Mouse (Mus musculus): ENCODE measurements around the gene Tusc2.

The Tusc2 gene

GRCm38 (mm10) chr9:107563029-107563581, at the start of gene Tusc2:
Gene Tusc2, plus strand, starts transcription at chr9:107563255.
- POLR2A ChIA-PET, result interaction anchor here (0.6 to 29.0 kb wide), 47 partner anchors 8 to 1087 kb away, joined by 3 to 450 read pairs (median 4); partner anchors contain the start of genes Hyal1 (in 3 of the 4), 6430571L13Rik (in 2 of the 4), Cyb561d2 (in 2 of the 4) and Gnai2 (in 2 of the 4)
- CTCF ChIA-PET, result interaction anchor here (0.5 to 1.6 kb wide), 19 partner anchors 9 to 920 kb away, joined by 3 to 7 read pairs (median 3); partner anchors contain the start of genes 6430571L13Rik (in 1 of the 4) and Zmynd10 (in 1 of the 4)

- ChIA-PET POLR2A (interaction anchor here in 1 of 4 experiments (0.9 kb wide), 1 partner anchor 174 kb away, joined by 3 read pairs; the partner anchor contains the start of gene 6430571L13Rik), CTCF (interaction anchor here in 2 of 4 experiments (1.4 kb wide), 2 partner anchors 63 to 157 kb away, joined by 4 read pairs; no protein-coding TSS in a partner anchor)
Observed at GRCm38 (mm10) chr9:107514303-107514955, 48.6 kb upstream of the Tusc2 start.

GRCm38 (mm10) chr9:107520331-107520730, 42.7 kb upstream of the Tusc2 start:
- ChIA-PET CTCF (interaction anchor here in 3 of 4 experiments (0.6 to 2.5 kb wide), 6 partner anchors 14 to 164 kb away, joined by 3 to 6 read pairs (median 3); partner anchors contain the start of gene Tmem115 (in 1 of the 3)), POLR2A (interaction anchor here in 3 of 4 experiments (0.9 to 2.6 kb wide), 6 partner anchors 13 to 121 kb away, joined by 3 to 13 read pairs (median 4); partner anchors contain the start of genes Cacna2d2 (in 1 of the 3), Cyb561d2 (in 1 of the 3), Gnai2 (in 1 of the 3) and Ifrd2 (in 1 of the 3))

- ChIA-PET POLR2A (interaction anchor here in 2 of 4 experiments (0.8 to 2.6 kb wide), 14 partner anchors 12 to 629 kb away, joined by 3 to 13 read pairs (median 4); partner anchors contain the start of genes 6430571L13Rik (in 1 of the 2), Cacna2d2 (in 1 of the 2), Cyb561d2 (in 1 of the 2) and Hyal3 (in 1 of the 2)), CTCF (interaction anchor here in 1 of 4 experiments (0.9 to 2.5 kb wide), 11 partner anchors 13 to 234 kb away, joined by 3 to 6 read pairs (median 3); partner anchors contain the start of genes Hyal3 and Tmem115)
Observed at GRCm38 (mm10) chr9:107521190-107521589, 41.9 kb upstream of the Tusc2 start.

GRCm38 (mm10) chr9:107521711-107522399, 41.2 kb upstream of the Tusc2 start:
- ChIA-PET POLR2A (interaction anchor here (0.5 to 2.6 kb wide), 26 partner anchors 9 to 630 kb away, joined by 3 to 13 read pairs (median 3); partner anchors contain the start of genes Cyb561d2 (in 2 of the 4), Ifrd2 (in 2 of the 4), Nprl2 (in 2 of the 4) and 6430571L13Rik (in 1 of the 4)), CTCF (interaction anchor here in 3 of 4 experiments (0.6 to 2.5 kb wide), 20 partner anchors 8 to 233 kb away, joined by 3 to 10 read pairs (median 4); partner anchors contain the start of genes Cyb561d2 (in 1 of the 3), Hyal3 (in 1 of the 3), Mapkapk3 (in 1 of the 3) and Nprl2 (in 1 of the 3))

GRCm38 (mm10) chr9:107522400-107522711, 40.7 kb upstream of the Tusc2 start:
- CTCF ChIA-PET, result interaction anchor here in 3 of 4 experiments (0.6 to 1.5 kb wide), 15 partner anchors 9 to 233 kb away, joined by 3 to 10 read pairs (median 5); partner anchors contain the start of genes Cyb561d2 (in 1 of the 3), Hyal3 (in 1 of the 3), Mapkapk3 (in 1 of the 3) and Nprl2 (in 1 of the 3)

GRCm38 (mm10) chr9:107526198-107527026, 36.6 kb upstream of the Tusc2 start:
- CTCF ChIA-PET, result interaction anchor here in 2 of 4 experiments (0.6 to 1.2 kb wide), 4 partner anchors 15 to 81 kb away, joined by 3 to 5 read pairs (median 3); partner anchors contain the start of genes Cyb561d2 (in 1 of the 2) and Nprl2 (in 1 of the 2)
- POLR2A ChIA-PET, result interaction anchor here in 3 of 4 experiments (0.6 to 1.7 kb wide), 9 partner anchors 14 to 86 kb away, joined by 3 to 7 read pairs (median 3); partner anchors contain the start of gene Hyal2 (in 1 of the 3)

More at GRCm38 (mm10) chr9:107522400-107522711, 40.7 kb upstream of the Tusc2 start:
- POLR2A ChIA-PET, result interaction anchor here in 3 of 4 experiments (0.6 to 2.6 kb wide), 19 partner anchors 8 to 190 kb away, joined by 3 to 13 read pairs (median 4); partner anchors contain the start of genes Ifrd2 (in 2 of the 3), 6430571L13Rik (in 1 of the 3), Cyb561d2 (in 1 of the 3) and Hyal1 (in 1 of the 3)

GRCm38 (mm10) chr9:107533791-107534407, 29.2 kb upstream of the Tusc2 start, which contains the start of gene Tmem115:
Gene Tmem115, plus strand, starts transcription at chr9:107533945.
- POLR2A ChIA-PET, result interaction anchor here (0.5 to 2.2 kb wide), 38 partner anchors 8 to 847 kb away, joined by 3 to 48 read pairs (median 4); partner anchors contain the start of genes Cyb561d2 (in 3 of the 4), Nprl2 (in 3 of the 4), 6430571L13Rik (in 2 of the 4) and Tusc2 (in 2 of the 4)
- CTCF ChIA-PET, result interaction anchor here (0.6 to 1.8 kb wide), 20 partner anchors 8 to 355 kb away, joined by 3 to 13 read pairs (median 3); partner anchors contain the start of genes Cyb561d2 (in 3 of the 4), Nprl2 (in 3 of the 4), Hyal2 (in 1 of the 4) and Zmynd10 (in 1 of the 4)

- POLR2A ChIA-PET, result interaction anchor here (0.7 to 2.2 kb wide), 29 partner anchors 8 to 848 kb away, joined by 3 to 48 read pairs (median 5); partner anchors contain the start of genes Cyb561d2 (in 3 of the 4), Nprl2 (in 3 of the 4), 6430571L13Rik (in 2 of the 4) and Tusc2 (in 2 of the 4)
- CTCF ChIA-PET, result interaction anchor here in 3 of 4 experiments (0.9 to 1.6 kb wide), 11 partner anchors 8 to 111 kb away, joined by 3 to 13 read pairs (median 4); partner anchors contain the start of genes Cyb561d2 (in 1 of the 3), Nprl2 (in 1 of the 3), Tusc2 (in 1 of the 3) and Zmynd10 (in 1 of the 3)
Observed at GRCm38 (mm10) chr9:107534408-107535202, 28.4 kb upstream of the Tusc2 start.

- CTCF ChIA-PET, result no interaction called here
- POLR2A ChIA-PET, result interaction anchor here in 1 of 4 experiments (0.9 to 2.0 kb wide), 2 partner anchors 49 to 58 kb away, joined by 3 to 5 read pairs; partner anchors contain the start of gene Ifrd2
Observed at GRCm38 (mm10) chr9:107538231-107538630, 24.8 kb upstream of the Tusc2 start.

GRCm38 (mm10) chr9:107538711-107539110, 24.3 kb upstream of the Tusc2 start:
- POLR2A ChIA-PET, result interaction anchor here in 2 of 4 experiments (0.9 to 9.0 kb wide), 4 partner anchors 12 to 57 kb away, joined by 3 to 62 read pairs (median 4); partner anchors contain the start of genes Ifrd2 (in 1 of the 2) and Rassf1 (in 1 of the 2)
- CTCF ChIA-PET, result no interaction called here

GRCm38 (mm10) chr9:107539940-107540339, 23.1 kb upstream of the Tusc2 start:
- ChIA-PET POLR2A (interaction anchor here in 2 of 4 experiments (1.2 to 9.0 kb wide), 9 partner anchors 11 to 199 kb away, joined by 3 to 77 read pairs (median 13); partner anchors contain the start of genes Rassf1 (in 2 of the 2), 6430571L13Rik (in 1 of the 2), Hyal1 (in 1 of the 2) and Hyal2 (in 1 of the 2)), CTCF (interaction anchor here in 2 of 4 experiments (0.6 to 0.9 kb wide), 2 partner anchors 11 to 184 kb away, joined by 3 to 4 read pairs; no protein-coding TSS in a partner anchor)

GRCm38 (mm10) chr9:107540420-107540819, 22.6 kb upstream of the Tusc2 start:
- ChIA-PET POLR2A (interaction anchor here in 3 of 4 experiments (0.5 to 9.0 kb wide), 13 partner anchors 10 to 648 kb away, joined by 3 to 77 read pairs (median 10); partner anchors contain the start of genes Ifrd2 (in 2 of the 3), 6430571L13Rik (in 1 of the 3), Hyal1 (in 1 of the 3) and Hyal2 (in 1 of the 3)), CTCF (interaction anchor here in 2 of 4 experiments (0.5 to 1.7 kb wide), 3 partner anchors 10 to 207 kb away, joined by 3 to 7 read pairs (median 3); partner anchors contain the start of gene 6430571L13Rik (in 1 of the 2))

GRCm38 (mm10) chr9:107541005-107541404, 22.1 kb upstream of the Tusc2 start:
- ChIA-PET CTCF (interaction anchor here in 2 of 4 experiments (0.5 to 2.4 kb wide), 8 partner anchors 8 to 208 kb away, joined by 3 to 15 read pairs (median 4); partner anchors contain the start of genes 6430571L13Rik (in 1 of the 2) and Tmem115 (in 1 of the 2)), POLR2A (interaction anchor here in 3 of 4 experiments (0.5 to 9.0 kb wide), 27 partner anchors 9 to 649 kb away, joined by 3 to 77 read pairs (median 7); partner anchors contain the start of genes Rassf1 (in 3 of the 3), Hyal1 (in 2 of the 3), Ifrd2 (in 2 of the 3) and 6430571L13Rik (in 1 of the 3))
